Mouse (Mus musculus) heart, adult 2 months (tissue): ENCODE measurements around the gene Ldlr. TPM values are rescaled to one million over a fixed set of nuclear protein-coding genes. Genes with fewer than 3 reads are reported as not detected.
A peak's percentile ranks its signal among the peaks of the same experiment; 100 is the strongest.
"Not testable (repeated sequence)": the region's sequence is repeated elsewhere in the genome, so short reads cannot be mapped to it uniquely, and the experiment has no call there.

ENCODE experiments used
- DNase-seq, 2 experiments: peaks; one replicate each; pipeline ENCODE4 v3.0.0; 2021
- H3K27ac ChIP-seq: fragments of 200-600 bp; 2 replicates; pipeline ENCODE4 v1.8.1; 2022
- H3K27me3 ChIP-seq: fragments of 200-500 bp; 2 replicates; pipeline ENCODE4 v1.6.1; 2012; ENCODE audit warnings: mild to moderate bottlenecking, low read length, inconsistent platforms, mixed read lengths; ENCODE audit not compliant: control insufficient read depth, insufficient read depth
- H3K36me3 ChIP-seq: fragments of 200-500 bp; 2 replicates; pipeline ENCODE4 v1.6.1; 2012; ENCODE audit warnings: low read length, inconsistent platforms; ENCODE audit not compliant: control insufficient read depth, insufficient read depth
- H3K4me1 ChIP-seq: fragments of 200-500 bp; 2 replicates; pipeline ENCODE4 v1.6.1; 2011; ENCODE audit warnings: low read length; ENCODE audit not compliant: control insufficient read depth, insufficient read depth
- H3K4me3 ChIP-seq: fragments of 200-600 bp; 2 replicates; pipeline ENCODE4 v1.8.1; 2022
- H3K79me2 ChIP-seq: fragments of 200-500 bp; replicated peaks from 2 replicates; pipeline ENCODE4 v1.6.1; 2012; ENCODE audit warnings: mild to moderate bottlenecking, inconsistent platforms, low read length, moderate library complexity, mixed read lengths; ENCODE audit not compliant: control insufficient read depth, insufficient read depth
- H3K9ac ChIP-seq: fragments of 200-500 bp; 2 replicates; pipeline ENCODE4 v1.6.1; 2012; ENCODE audit warnings: low read depth, mild to moderate bottlenecking, control low read depth, inconsistent platforms, low read length, mixed read lengths
- CTCF ChIP-seq: fragments of 200-600 bp; IDR thresholded peaks from 2 replicates; pipeline ENCODE4 v1.8.1; 2022; ENCODE audit warnings: antibody characterized with exemption, mild to moderate bottlenecking, moderate library complexity
- EP300 ChIP-seq: fragments of 200-500 bp; IDR thresholded peaks from 2 replicates; pipeline ENCODE4 v1.6.1; 2011; ENCODE audit warnings: low read depth, low read length, control low read depth; ENCODE audit not compliant: insufficient read depth
- POLR2A ChIP-seq: fragments of 200-500 bp; IDR thresholded peaks from 2 replicates; pipeline ENCODE4 v1.6.1; 2011; ENCODE audit warnings: mild to moderate bottlenecking, low read depth, low read length, control low read depth; ENCODE audit not compliant: insufficient read depth
- WGBS: fragments of 180-500 bp; shearing (Covaris S2); methylation state at CpG from one replicate; pipeline ENCODE4 v1.1.7; 2018; 5-methylcytosine and 5-hydroxymethylcytosine counted together
- intact Hi-C: fragments of 180-260 bp; cut with DNase I; formaldehyde crosslinking; loops from one replicate; pipeline ENCODE4 v1.15.1; 2025
- polyA plus RNA-seq: library from polyadenylated mRNA; depleted of rRNA; stranded (reverse); fragments of >200 nt; gene quantifications from 2 replicates; pipeline ENCODE4 v1.2.3, GENCODE M21; 2012
- total RNA-seq, 2 experiments: library from RNA; stranded (reverse); gene quantifications; 2 replicates each; pipeline ENCODE4 v1.2.3; 2021

The Ldlr gene
- total and polyA plus RNA-seq, 3 experiments: 3.4 to 7.2 (median 4.2) TPM

GRCm38 (mm10) chr9:21786906-21787305, 63.6 kb downstream of the Ldlr start:
- TF ChIP-seq POLR2A (no peak), CTCF (peak; percentile 93), EP300 (0 out of 2 replicates have a peak, but pooled peaks have one; percentile 39)
- H3K9ac ChIP-seq: no peak overlapping the region
- intact Hi-C loops: loop anchor here (1.0 kb wide), 1 partner anchor 17 kb away; no protein-coding TSS in a partner anchor
- H3K27me3 ChIP-seq: no peaks in the 10 kb centered on the region
- DNase-seq: peak; percentile 71 to 83
- H3K36me3 ChIP-seq: peaks cover 5% of the 10 kb centered on the region
- no peak overlapping the region for H3K4me3 ChIP-seq
- WGBS: 8% methylated on average over 6 of the region's 6 CpGs
- H3K27ac ChIP-seq: peak overlapping the region; percentile 33; the same call in 1 of the 2 replicates
- peaks cover 1% of the 10 kb centered on the region; the same call in 1 of the 2 replicates for H3K79me2 ChIP-seq
- H3K4me1 ChIP-seq: peaks cover 13% of the 10 kb centered on the region

- WGBS: 64% methylated on average over 5 of the region's 5 CpGs
- intact Hi-C loops: loop anchor here (1.0 kb wide), 1 partner anchor 17 kb away; no protein-coding TSS in a partner anchor
- peaks cover 1% of the 10 kb centered on the region; the same call in 1 of the 2 replicates for H3K79me2 ChIP-seq
- no peak for DNase-seq
- peak overlapping the region; percentile 3; the same call in 1 of the 2 replicates for H3K9ac ChIP-seq
- no peaks in the 10 kb centered on the region for H3K27me3 ChIP-seq
- H3K4me1 ChIP-seq: peaks cover 16% of the 10 kb centered on the region
- peak overlapping the region; percentile 47 for H3K27ac ChIP-seq
- H3K4me3 ChIP-seq: no peak overlapping the region
- TF ChIP-seq CTCF (no peak), EP300 (no peak), POLR2A (no peak)
- H3K36me3 ChIP-seq: peaks cover 8% of the 10 kb centered on the region; the same call in 1 of the 2 replicates
Observed at GRCm38 (mm10) chr9:21787654-21788053, 64.4 kb downstream of the Ldlr start.

- 51% methylated on average over 9 of the region's 9 CpGs for WGBS
- Histone ChIP-seq H3K27me3 (no peaks in the 10 kb centered on the region), H3K4me1 (peaks cover 19% of the 10 kb centered on the region), H3K4me3 (no peak overlapping the region), H3K9ac (no peak overlapping the region), H3K27ac (peak overlapping the region; percentile 47), H3K79me2 (peaks cover 1% of the 10 kb centered on the region; the same call in 1 of the 2 replicates), H3K36me3 (peaks cover 13% of the 10 kb centered on the region)
- intact Hi-C loops: no loop called here
- TF ChIP-seq EP300 (no peak), POLR2A (no peak), CTCF (no peak)
- DNase-seq: no peak
Observed at GRCm38 (mm10) chr9:21788234-21788633, 65.0 kb downstream of the Ldlr start.

- TF ChIP-seq CTCF (no peak), POLR2A (peak; percentile 27; the same call in 1 of the 2 replicates), EP300 (peak; percentile 65; the same call in 1 of the 2 replicates)
- 9% methylated on average over 8 of the region's 8 CpGs for WGBS
- Histone ChIP-seq H3K27me3 (no peaks in the 10 kb centered on the region), H3K36me3 (peaks cover 13% of the 10 kb centered on the region), H3K27ac (peak overlapping the region; percentile 62), H3K9ac (no peak overlapping the region), H3K79me2 (peaks cover 3% of the 10 kb centered on the region; the same call in 1 of the 2 replicates), H3K4me3 (no peak overlapping the region), H3K4me1 (peaks cover 24% of the 10 kb centered on the region)
- peak; percentile 71 to 80 for DNase-seq
- intact Hi-C loops: no loop called here
Observed at GRCm38 (mm10) chr9:21791861-21792260, 68.6 kb downstream of the Ldlr start.

GRCm38 (mm10) chr9:21792644-21793043, 69.4 kb downstream of the Ldlr start:
- Histone ChIP-seq H3K9ac (no peak overlapping the region), H3K79me2 (peaks cover 3% of the 10 kb centered on the region; the same call in 1 of the 2 replicates), H3K4me1 (peaks cover 26% of the 10 kb centered on the region), H3K27me3 (no peaks in the 10 kb centered on the region), H3K27ac (peak overlapping the region; percentile 62), H3K4me3 (no peak overlapping the region), H3K36me3 (peaks cover 13% of the 10 kb centered on the region)
- intact Hi-C loops: no loop called here
- no peak for TF ChIP-seq POLR2A
- no peak for TF ChIP-seq EP300
- 4% methylated on average over 8 of the region's 8 CpGs for WGBS
- peak; percentile 54 to 65 for DNase-seq

- H3K27me3 ChIP-seq, H3K4me3 ChIP-seq, intact Hi-C loops, DNase-seq, H3K9ac ChIP-seq, H3K27ac ChIP-seq, H3K79me2 ChIP-seq: not testable (repeated sequence)
- Histone ChIP-seq H3K36me3 (peaks cover 13% of the 10 kb centered on the region), H3K4me1 (peaks cover 23% of the 10 kb centered on the region)
- 95% methylated on average over 6 of the region's 6 CpGs for WGBS
Observed at GRCm38 (mm10) chr9:21793507-21793906, 70.2 kb downstream of the Ldlr start.
